Mouse (Mus musculus) MEL (cell line): ENCODE measurements around the gene Dtx3l.

Experiments
- CTCF ChIP-seq, 3 experiments: IDR thresholded peaks in 2 of 3; conservative IDR thresholded peaks in 1 of 3; 2 replicates each; pipeline ENCODE4 v1.5.1; 2011 to 2012; ENCODE audit warnings: low read length in 3 of 3, low read depth in 2 of 3, mild to moderate bottlenecking in 2 of 3, improper control_type of control experiment in 1 of 3, inconsistent platforms in 1 of 3, mixed read lengths in 1 of 3, moderate library complexity in 1 of 3; ENCODE audit not compliant: control insufficient read depth in 1 of 3, insufficient read depth in 1 of 3, poor library complexity in 1 of 3, severe bottlenecking in 1 of 3
- HCFC1 ChIP-seq: IDR thresholded peaks from 2 replicates; pipeline ENCODE4 v1.6.1; 2012; ENCODE audit warnings: low read depth, mild to moderate bottlenecking, inconsistent platforms, low read length, improper control_type of control experiment, moderate library complexity
- RAD21 ChIP-seq: IDR thresholded peaks from 2 replicates; pipeline ENCODE4 v1.6.1; 2011; ENCODE audit warnings: mild to moderate bottlenecking, low read depth, low read length, improper control_type of control experiment
- TAL1 ChIP-seq: IDR thresholded peaks from 2 replicates; pipeline ENCODE4 v1.6.1; 2012; ENCODE audit warnings: mild to moderate bottlenecking, inconsistent platforms, low read length, moderate library complexity, mixed read lengths
- ZNF384 ChIP-seq: IDR thresholded peaks from 2 replicates; pipeline ENCODE4 v1.6.1; 2012; ENCODE audit warnings: low read depth, mild to moderate bottlenecking, inconsistent platforms, low read length, improper control_type of control experiment

DNA sequence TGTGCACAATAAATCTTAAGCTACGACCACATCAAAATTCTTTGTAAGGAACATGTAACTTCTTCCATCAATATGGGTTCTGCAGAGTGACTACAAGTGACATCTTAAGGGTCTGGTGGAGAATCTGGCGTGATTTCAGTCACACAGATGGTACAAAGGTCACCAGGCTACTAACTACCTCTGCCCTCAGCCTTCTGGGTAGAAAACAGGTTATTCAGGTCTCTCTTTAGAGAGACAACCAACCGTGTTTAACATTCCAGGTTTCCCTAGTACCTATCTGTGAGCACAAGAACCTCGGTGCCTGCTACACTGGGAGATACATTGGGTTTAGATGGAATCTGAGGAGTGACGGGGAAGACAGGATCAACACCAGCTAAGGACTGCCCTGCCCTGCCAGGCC lies 24.6 kb downstream of the Dtx3l start:
- TF ChIP-seq TAL1 (no peak), RAD21 (no peak), HCFC1 (no peak), CTCF (IDR thresholded peaks at IDR 0.05 in 2 of 3, conservative IDR thresholded peaks at IDR 0.05 in 1 of 3; ENCODE audit: control insufficient read depth in 1 of 3, insufficient read depth in 1 of 3, low read depth in 2 of 3, low read length in 3 of 3, poor library complexity in 1 of 3, severe bottlenecking in 1 of 3) (no peak), ZNF384 (no peak)
